Mouse (Mus musculus) bone marrow macrophage, adult 2 months (primary cell): ENCODE measurements around the gene Xdh.

ENCODE experiments used
- CTCF ChIP-seq: IDR thresholded peaks from 2 replicates; pipeline ENCODE4 v1.5.1; 2012; ENCODE audit warnings: low read depth, mild to moderate bottlenecking, low read length, moderate library complexity
- POLR2A ChIP-seq: IDR thresholded peaks from 2 replicates; pipeline ENCODE4 v1.6.1; 2012; ENCODE audit warnings: mild to moderate bottlenecking, low read depth, low read length, borderline replicate concordance

- TF ChIP-seq CTCF (no peak), POLR2A (no peak)
Measured at GRCm38 (mm10) chr17:73950062-73950735, at the start of gene Xdh.
